Mouse (Mus musculus) spleen, adult 2 months (tissue): ENCODE results near the gene Arfgef2. TPM values are rescaled to one million over a fixed set of nuclear protein-coding genes. Genes with fewer than 3 reads are reported as not detected.

Experiments used
- DNase-seq, 2 experiments: peaks; one replicate each; pipeline versions ENCODE4 v3.0.0 to v3.0.0-alpha.2; 2012 to 2021; ENCODE audit warnings: low spot score in 2 of 2, low read depth in 1 of 2
- H3K27ac ChIP-seq: fragments of 200-500 bp; 2 replicates; pipeline ENCODE4 v1.5.1; 2012; ENCODE audit warnings: low read length, inconsistent platforms; ENCODE audit not compliant: insufficient read depth
- H3K27me3 ChIP-seq: fragments of 200-500 bp; 2 replicates; pipeline ENCODE4 v1.6.1; 2012; ENCODE audit warnings: mild to moderate bottlenecking, moderate library complexity, low read length, inconsistent platforms; ENCODE audit not compliant: control insufficient read depth, insufficient read depth
- H3K36me3 ChIP-seq: fragments of 200-500 bp; 2 replicates; pipeline ENCODE4 v1.6.1; 2012; ENCODE audit warnings: mild to moderate bottlenecking, low read length, inconsistent platforms; ENCODE audit not compliant: control insufficient read depth, insufficient read depth
- H3K4me1 ChIP-seq: fragments of 200-500 bp; 2 replicates; pipeline ENCODE4 v1.6.1; 2011; ENCODE audit warnings: inconsistent platforms; ENCODE audit not compliant: control insufficient read depth, insufficient read depth, insufficient read length
- H3K4me3 ChIP-seq: fragments of 200-500 bp; 2 replicates; pipeline ENCODE4 v1.5.1; 2011; ENCODE audit warnings: mild to moderate bottlenecking, inconsistent platforms; ENCODE audit not compliant: insufficient read depth, insufficient read length; ENCODE audit errors: extremely low read depth
- CTCF ChIP-seq: fragments of 200-500 bp; IDR thresholded peaks from 2 replicates; pipeline ENCODE4 v1.5.1; 2011; ENCODE audit warnings: mild to moderate bottlenecking, inconsistent platforms; ENCODE audit not compliant: insufficient read depth, insufficient read length, insufficient replicate concordance; ENCODE audit errors: extremely low read depth
- POLR2A ChIP-seq: fragments of 200-500 bp; IDR thresholded peaks from 2 replicates; pipeline ENCODE4 v1.6.1; 2011; ENCODE audit warnings: low read depth, low read length, inconsistent platforms
- WGBS: fragments of 180-500 bp; shearing (Covaris S2); methylation state at CpG from one replicate; pipeline ENCODE4 v1.1.7; 2018; 5-methylcytosine and 5-hydroxymethylcytosine counted together
- polyA plus RNA-seq: library from polyadenylated mRNA; depleted of rRNA; stranded (reverse); fragments of >200 nt; gene quantifications from 2 replicates; pipeline ENCODE4 v1.2.3, GENCODE M21; 2012

Gene Arfgef2
- polyA plus RNA-seq, 1 experiment: 11.6 TPM

- H3K4me1 ChIP-seq: no peaks in the 10 kb centered on the region
- no peaks in the 10 kb centered on the region for H3K27me3 ChIP-seq
- DNase-seq: no peak
- TF ChIP-seq CTCF: no peak
- TF ChIP-seq POLR2A: no peak
- H3K27ac ChIP-seq: no peak overlapping the region
- H3K4me3 ChIP-seq: no peak overlapping the region
- H3K36me3 ChIP-seq: peaks cover 28% of the 10 kb centered on the region
- whole genome bisulfite sequencing: 94% methylated on average over 9 of the region's 9 CpGs
These were observed 86.0 kb downstream of the Arfgef2 start for GRCm38 (mm10) chr2:166891366-166891880.

- no peak overlapping the region for H3K4me3 ChIP-seq
- no peak for TF ChIP-seq CTCF
- no peak for TF ChIP-seq POLR2A
- WGBS: 81% methylated on average over 8 of the region's 8 CpGs
- H3K27ac ChIP-seq: no peak overlapping the region
- DNase-seq: no peak
- H3K4me1 ChIP-seq: no peaks in the 10 kb centered on the region
- H3K27me3 ChIP-seq: no peaks in the 10 kb centered on the region
- peaks cover 29% of the 10 kb centered on the region for H3K36me3 ChIP-seq
These were observed 86.8 kb downstream of the Arfgef2 start for GRCm38 (mm10) chr2:166892158-166892680.

- Histone ChIP-seq H3K27ac (no peak overlapping the region), H3K4me1 (no peaks in the 10 kb centered on the region), H3K36me3 (peaks cover 29% of the 10 kb centered on the region), H3K27me3 (no peaks in the 10 kb centered on the region), H3K4me3 (no peak overlapping the region)
- no peak for TF ChIP-seq POLR2A
- TF ChIP-seq CTCF: no peak
- 97% methylated on average over 5 of the region's 5 CpGs for WGBS
- DNase-seq: no peak
These were observed 87.6 kb downstream of the Arfgef2 start for GRCm38 (mm10) chr2:166893036-166893435.

GRCm38 (mm10) chr2:166896368-166896767 lies 91.0 kb downstream of the Arfgef2 start:
- Histone ChIP-seq H3K4me1 (no peaks in the 10 kb centered on the region), H3K27me3 (no peaks in the 10 kb centered on the region), H3K4me3 (no peak overlapping the region), H3K36me3 (peaks cover 23% of the 10 kb centered on the region), H3K27ac (no peak overlapping the region)
- 90% methylated on average over 13 of the region's 13 CpGs for WGBS
- TF ChIP-seq POLR2A: no peak
- TF ChIP-seq CTCF: no peak
- no peak for DNase-seq

GRCm38 (mm10) chr2:166896974-166897373 lies 91.6 kb downstream of the Arfgef2 start:
- Histone ChIP-seq H3K4me1 (no peaks in the 10 kb centered on the region), H3K27ac (no peak overlapping the region), H3K4me3 (no peak overlapping the region), H3K36me3 (peaks cover 20% of the 10 kb centered on the region), H3K27me3 (no peaks in the 10 kb centered on the region)
- TF ChIP-seq POLR2A: no peak
- no peak for TF ChIP-seq CTCF
- DNase-seq: no peak
- 87% methylated on average over 12 of the region's 12 CpGs for WGBS

- Histone ChIP-seq H3K4me1 (no peaks in the 10 kb centered on the region), H3K27ac (no peak overlapping the region), H3K4me3 (no peak overlapping the region), H3K36me3 (peaks cover 11% of the 10 kb centered on the region), H3K27me3 (no peaks in the 10 kb centered on the region)
- 81% methylated on average over 2 of the region's 2 CpGs for WGBS
- DNase-seq: no peak
- TF ChIP-seq POLR2A (no peak), CTCF (no peak)
These were observed 93.8 kb downstream of the Arfgef2 start for GRCm38 (mm10) chr2:166899161-166899560.

GRCm38 (mm10) chr2:166899746-166900145 lies 94.4 kb downstream of the Arfgef2 start:
- H3K27me3 ChIP-seq: no peaks in the 10 kb centered on the region
- no peak for DNase-seq
- 81% methylated on average over 3 of the region's 3 CpGs for WGBS

More at GRCm38 (mm10) chr2:166899746-166900145, 94.4 kb downstream of the Arfgef2 start:
- no peaks in the 10 kb centered on the region for H3K4me1 ChIP-seq
- no peak for TF ChIP-seq POLR2A
- peaks cover 8% of the 10 kb centered on the region for H3K36me3 ChIP-seq
- H3K4me3 ChIP-seq: no peak overlapping the region
- H3K27ac ChIP-seq: no peak overlapping the region
